9 mouse cellular contexts compared by ENCODE assay signal in genomic region chr19:55837924-55838323, GRCm38 (mm10).
DNase-seq lines count a peak whose midpoint lies in the region; ATAC-seq and TF ChIP-seq lines count a peak whose summit lies in the region.
"Had no signal": no experiment of that assay in that cellular context is flagged by ENCODE, and none has a peak within 500 bp of the region (broad histone marks: within the 10 kb centered on the region; RNA-seq: fewer than 3 reads in every experiment).

No protein-coding gene starts in this region.

- H3K4me3 ChIP-seq in layer of hippocampus, adult 2 months = no peak overlapping the region; the same call in 1 of the 2 replicates
- H3K4me3 ChIP-seq in heart, embryonic 15.5 days = no peak overlapping the region
- peak overlapping the region; percentile 16 for H3K4me3 ChIP-seq in lung, embryonic 16.5 days (ENCODE audit: low read length)
- H3K4me3 ChIP-seq in stomach, embryonic 15.5 days (replicated peaks) = no peak overlapping the region
- H3K4me3 ChIP-seq: myocyte had no signal

- H3K27me3 ChIP-seq in heart, embryonic 15.5 days = no peaks in the 10 kb centered on the region
- H3K27me3 ChIP-seq in lung, embryonic 16.5 days (ENCODE audit: control insufficient read depth, insufficient read depth, low read depth, low read length) = no peaks in the 10 kb centered on the region
- H3K27me3 ChIP-seq in stomach, embryonic 15.5 days (replicated peaks) = no peaks in the 10 kb centered on the region

- peaks cover 50% of the 10 kb centered on the region for H3K4me1 ChIP-seq in heart, embryonic 15.5 days (replicated peaks)
- H3K4me1 ChIP-seq in lung, embryonic 16.5 days (replicated peaks; ENCODE audit: control insufficient read depth, insufficient read depth, low read length) = peaks cover 42% of the 10 kb centered on the region
- H3K4me1 ChIP-seq in stomach, embryonic 15.5 days = peaks cover 49% of the 10 kb centered on the region

- no peak for TF ChIP-seq CTCF in layer of hippocampus, adult 2 months (conservative IDR thresholded peaks at IDR 0.05)

- H3K4me2 ChIP-seq in heart, embryonic 15.5 days = no peak overlapping the region
- H3K4me2 ChIP-seq in lung, embryonic 16.5 days (ENCODE audit: low read depth, low read length) = peak overlapping the region; percentile 45
- H3K4me2 ChIP-seq in stomach, embryonic 15.5 days = peak overlapping the region; percentile 36

- H3K9ac ChIP-seq in heart, embryonic 15.5 days = no peak overlapping the region
- no peak overlapping the region; the same call in 1 of the 2 replicates for H3K9ac ChIP-seq in lung, embryonic 16.5 days (ENCODE audit: low read length)
- no peak overlapping the region for H3K9ac ChIP-seq in stomach, embryonic 15.5 days

- H3K36me3 ChIP-seq in heart, embryonic 15.5 days = peaks cover 5% of the 10 kb centered on the region; the same call in 1 of the 2 replicates
- H3K36me3 ChIP-seq in lung, embryonic 16.5 days (ENCODE audit: control insufficient read depth, insufficient read depth, low read length) = no peaks in the 10 kb centered on the region
- 0 out of 2 replicates have a peak, but pooled peaks cover 4% of the 10 kb centered on the region for H3K36me3 ChIP-seq in stomach, embryonic 15.5 days

- H3K27ac ChIP-seq in layer of hippocampus, adult 2 months = peak overlapping the region; percentile 79
- peak overlapping the region; percentile 80 for H3K27ac ChIP-seq in heart, embryonic 15.5 days
- peak overlapping the region; percentile 90 for H3K27ac ChIP-seq in lung, embryonic 16.5 days (ENCODE audit: low read length)
- peak overlapping the region; percentile 87 for H3K27ac ChIP-seq in stomach, embryonic 15.5 days

- no peak for ATAC-seq in heart, embryonic 15.5 days (replicated peaks; ENCODE audit: insufficient number of reproducible peaks, insufficient read depth, low FRiP score, low read depth)
- peak; percentile 65; the same call in 1 of the 2 replicates for ATAC-seq in lung, embryonic 16.5 days (ENCODE audit: low read depth)
- no peak for ATAC-seq in stomach, embryonic 15.5 days (ENCODE audit: insufficient read depth, low FRiP score, low read depth)
- ATAC-seq in erythroblast, adult 5-6 weeks (replicated peaks; ENCODE audit: low FRiP score, poor library complexity, severe bottlenecking) = no peak

- WGBS in heart, embryonic 15.5 days = 37% methylated on average over 9 of the region's 9 CpGs
- WGBS in lung, embryonic 16.5 days = 9% methylated on average over 9 of the region's 9 CpGs
- 17% methylated on average over 9 of the region's 9 CpGs for WGBS in stomach, embryonic 15.5 days

- no peaks in the 10 kb centered on the region for H3K9me3 ChIP-seq in heart, embryonic 15.5 days (replicated peaks)
- no peaks in the 10 kb centered on the region for H3K9me3 ChIP-seq in lung, embryonic 16.5 days (ENCODE audit: control insufficient read depth, low read length)
- no peaks in the 10 kb centered on the region for H3K9me3 ChIP-seq in stomach, embryonic 15.5 days

- peak in 1 of 2 experiments; percentile 22 for DNase-seq in layer of hippocampus, adult 2 months (ENCODE audit: low spot score in 2 of 2)
- DNase-seq in layer of hippocampus, postnatal 10 days (ENCODE audit: low spot score in 2 of 2) = no peak
- DNase-seq in embryo, embryonic 11 days = peak; percentile 83
- no peak for DNase-seq in right cerebral cortex, postnatal 14 days
